Mouse (Mus musculus) heart, adult 2 months (tissue): Measurements from ENCODE around the gene Smg1. TPM values are rescaled to one million over a fixed set of nuclear protein-coding genes. Genes with fewer than 3 reads are reported as not detected.

Source experiments
- DNase-seq, 2 experiments: peaks; one replicate each; pipeline ENCODE4 v3.0.0; 2021
- H3K27ac ChIP-seq: fragments of 200-600 bp; 2 replicates; pipeline ENCODE4 v1.8.1; 2022
- H3K27me3 ChIP-seq: fragments of 200-500 bp; 2 replicates; pipeline ENCODE4 v1.6.1; 2012; ENCODE audit warnings: mild to moderate bottlenecking, low read length, inconsistent platforms, mixed read lengths; ENCODE audit not compliant: control insufficient read depth, insufficient read depth
- H3K36me3 ChIP-seq: fragments of 200-500 bp; 2 replicates; pipeline ENCODE4 v1.6.1; 2012; ENCODE audit warnings: low read length, inconsistent platforms; ENCODE audit not compliant: control insufficient read depth, insufficient read depth
- H3K4me1 ChIP-seq: fragments of 200-500 bp; 2 replicates; pipeline ENCODE4 v1.6.1; 2011; ENCODE audit warnings: low read length; ENCODE audit not compliant: control insufficient read depth, insufficient read depth
- H3K4me3 ChIP-seq: fragments of 200-600 bp; 2 replicates; pipeline ENCODE4 v1.8.1; 2022
- H3K79me2 ChIP-seq: fragments of 200-500 bp; replicated peaks from 2 replicates; pipeline ENCODE4 v1.6.1; 2012; ENCODE audit warnings: mild to moderate bottlenecking, inconsistent platforms, low read length, moderate library complexity, mixed read lengths; ENCODE audit not compliant: control insufficient read depth, insufficient read depth
- H3K9ac ChIP-seq: fragments of 200-500 bp; 2 replicates; pipeline ENCODE4 v1.6.1; 2012; ENCODE audit warnings: low read depth, mild to moderate bottlenecking, control low read depth, inconsistent platforms, low read length, mixed read lengths
- CTCF ChIP-seq: fragments of 200-600 bp; IDR thresholded peaks from 2 replicates; pipeline ENCODE4 v1.8.1; 2022; ENCODE audit warnings: antibody characterized with exemption, mild to moderate bottlenecking, moderate library complexity
- EP300 ChIP-seq: fragments of 200-500 bp; IDR thresholded peaks from 2 replicates; pipeline ENCODE4 v1.6.1; 2011; ENCODE audit warnings: low read depth, low read length, control low read depth; ENCODE audit not compliant: insufficient read depth
- POLR2A ChIP-seq: fragments of 200-500 bp; IDR thresholded peaks from 2 replicates; pipeline ENCODE4 v1.6.1; 2011; ENCODE audit warnings: mild to moderate bottlenecking, low read depth, low read length, control low read depth; ENCODE audit not compliant: insufficient read depth
- WGBS: fragments of 180-500 bp; shearing (Covaris S2); methylation state at CpG from one replicate; pipeline ENCODE4 v1.1.7; 2018; 5-methylcytosine and 5-hydroxymethylcytosine counted together
- intact Hi-C: fragments of 180-260 bp; cut with DNase I; formaldehyde crosslinking; loops from one replicate; pipeline ENCODE4 v1.15.1; 2025
- polyA plus RNA-seq: library from polyadenylated mRNA; depleted of rRNA; stranded (reverse); fragments of >200 nt; gene quantifications from 2 replicates; pipeline ENCODE4 v1.2.3, GENCODE M21; 2012
- total RNA-seq, 2 experiments: library from RNA; stranded (reverse); gene quantifications; 2 replicates each; pipeline ENCODE4 v1.2.3; 2021

Smg1 gene
- total and polyA plus RNA-seq, 3 experiments: 12.6 to 32.4 (median 31.3) TPM

- no peak for DNase-seq
- peaks cover 2% of the 10 kb centered on the region; the same call in 1 of the 2 replicates for H3K79me2 ChIP-seq
- TF ChIP-seq POLR2A (no peak), EP300 (no peak), CTCF (no peak)
- H3K4me3 ChIP-seq: no peak overlapping the region
- no peak overlapping the region for H3K27ac ChIP-seq
- H3K9ac ChIP-seq: no peak overlapping the region
- peaks cover 22% of the 10 kb centered on the region for H3K36me3 ChIP-seq
- H3K4me1 ChIP-seq: no peaks in the 10 kb centered on the region
- 71% methylated on average over 7 of the region's 7 CpGs for WGBS
- no peaks in the 10 kb centered on the region for H3K27me3 ChIP-seq
- intact Hi-C loops: loop anchor here (5.0 kb wide), 1 partner anchor 141 kb away; no protein-coding TSS in a partner anchor
These were observed 87.0 kb downstream of the Smg1 start for GRCm38 (mm10) chr7:118156461-118156860.

- Histone ChIP-seq H3K27ac (no peak overlapping the region), H3K36me3 (peaks cover 22% of the 10 kb centered on the region)
These were observed 89.3 kb downstream of the Smg1 start for GRCm38 (mm10) chr7:118154150-118154549.

DNA sequence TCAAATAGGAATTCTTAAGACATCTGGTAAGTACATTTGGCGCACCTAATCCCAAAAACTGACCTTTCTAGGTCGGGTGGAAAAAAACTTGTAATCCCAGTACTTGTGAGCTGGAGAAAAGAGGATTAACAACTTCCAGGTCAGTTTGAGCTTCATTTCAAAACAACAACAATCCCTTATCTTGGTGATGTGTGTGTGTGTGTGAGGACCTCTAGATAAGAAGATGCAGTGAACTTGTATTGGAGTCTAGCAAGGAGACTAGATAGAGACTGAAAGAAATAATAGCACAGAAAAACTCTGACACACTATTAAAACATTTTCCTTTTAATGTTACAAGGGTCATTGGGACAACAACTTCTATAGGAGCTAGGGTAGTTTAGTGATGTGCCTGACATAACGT, 99.9 kb downstream of the Smg1 start:
- no peak overlapping the region for H3K4me3 ChIP-seq
- H3K9ac ChIP-seq: no peak overlapping the region
- H3K79me2 ChIP-seq: no peaks in the 10 kb centered on the region
- no peak overlapping the region for H3K27ac ChIP-seq
- no peaks in the 10 kb centered on the region for H3K27me3 ChIP-seq
- peaks cover 6% of the 10 kb centered on the region for H3K36me3 ChIP-seq
- no peaks in the 10 kb centered on the region for H3K4me1 ChIP-seq
- intact Hi-C loops: no loop called here
- 87% methylated on average over 3 of the region's 3 CpGs for WGBS
- no peak for TF ChIP-seq POLR2A
- no peak for TF ChIP-seq EP300
- no peak for TF ChIP-seq CTCF
- no peak for DNase-seq

More at GRCm38 (mm10) chr7:118154150-118154549, 89.3 kb downstream of the Smg1 start:
- intact Hi-C loops: no loop called here
- H3K79me2 ChIP-seq: no peaks in the 10 kb centered on the region
- TF ChIP-seq CTCF: no peak
- 88% methylated on average over 6 of the region's 6 CpGs for WGBS
- H3K27me3 ChIP-seq: no peaks in the 10 kb centered on the region
- no peaks in the 10 kb centered on the region for H3K4me1 ChIP-seq
- no peak for DNase-seq
- H3K9ac ChIP-seq: no peak overlapping the region
- no peak overlapping the region for H3K4me3 ChIP-seq

GRCm38 (mm10) chr7:118143123-118143522, 100.3 kb downstream of the Smg1 start:
- Histone ChIP-seq H3K4me3 (no peak overlapping the region), H3K36me3 (peaks cover 4% of the 10 kb centered on the region), H3K27me3 (no peaks in the 10 kb centered on the region), H3K9ac (no peak overlapping the region), H3K27ac (no peak overlapping the region), H3K4me1 (no peaks in the 10 kb centered on the region), H3K79me2 (no peaks in the 10 kb centered on the region)
- TF ChIP-seq CTCF: no peak
- no peak for TF ChIP-seq EP300
- TF ChIP-seq POLR2A: no peak
- intact Hi-C loops: no loop called here
- DNase-seq: no peak
- WGBS: 84% methylated on average over 4 of the region's 4 CpGs

- TF ChIP-seq CTCF (no peak), POLR2A (no peak), EP300 (no peak)
- peaks cover 5% of the 10 kb centered on the region for H3K36me3 ChIP-seq
- WGBS: 91% methylated on average over 7 of the region's 7 CpGs
- H3K9ac ChIP-seq: no peak overlapping the region
- intact Hi-C loops: no loop called here
- no peak overlapping the region for H3K4me3 ChIP-seq
- H3K27me3 ChIP-seq: no peaks in the 10 kb centered on the region
- H3K27ac ChIP-seq: no peak overlapping the region
- no peaks in the 10 kb centered on the region for H3K79me2 ChIP-seq
- no peaks in the 10 kb centered on the region for H3K4me1 ChIP-seq
- DNase-seq: no peak
These were observed 102.2 kb downstream of the Smg1 start for GRCm38 (mm10) chr7:118141271-118141670.

DNA sequence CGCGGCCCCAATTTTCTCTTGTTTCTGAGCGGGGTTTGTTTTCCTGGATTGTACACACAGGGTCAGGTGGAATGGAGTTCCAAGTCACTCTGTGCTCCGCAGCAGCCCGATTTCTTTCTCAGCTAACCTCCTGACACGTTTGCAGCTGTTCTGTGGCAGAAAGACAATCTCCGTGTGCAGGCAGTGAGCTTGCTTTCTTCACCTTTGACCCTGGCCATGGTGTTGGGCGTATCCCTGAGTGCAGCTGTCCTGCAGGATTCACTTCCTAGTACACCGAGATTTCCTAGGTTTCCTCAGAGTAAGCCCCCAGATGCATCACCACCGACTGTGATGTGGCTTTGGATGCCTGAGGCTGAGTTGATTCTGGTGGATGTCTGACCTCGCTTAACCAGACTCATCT, 108.3 kb downstream of the Smg1 start:
- intact Hi-C loops: loop anchor here (5.0 kb wide), 2 partner anchors 37 to 57 kb away; no protein-coding TSS in a partner anchor
- DNase-seq: no peak
- Histone ChIP-seq H3K4me1 (no peaks in the 10 kb centered on the region), H3K79me2 (no peaks in the 10 kb centered on the region), H3K9ac (no peak overlapping the region), H3K36me3 (peaks cover 5% of the 10 kb centered on the region), H3K4me3 (no peak overlapping the region), H3K27me3 (no peaks in the 10 kb centered on the region), H3K27ac (no peak overlapping the region)
- WGBS: 79% methylated on average over 11 of the region's 11 CpGs
- TF ChIP-seq EP300 (no peak), POLR2A (no peak), CTCF (no peak)
